Mouse (Mus musculus): ENCODE measurements around the gene Gm5127.

Gm5127 gene

DNA sequence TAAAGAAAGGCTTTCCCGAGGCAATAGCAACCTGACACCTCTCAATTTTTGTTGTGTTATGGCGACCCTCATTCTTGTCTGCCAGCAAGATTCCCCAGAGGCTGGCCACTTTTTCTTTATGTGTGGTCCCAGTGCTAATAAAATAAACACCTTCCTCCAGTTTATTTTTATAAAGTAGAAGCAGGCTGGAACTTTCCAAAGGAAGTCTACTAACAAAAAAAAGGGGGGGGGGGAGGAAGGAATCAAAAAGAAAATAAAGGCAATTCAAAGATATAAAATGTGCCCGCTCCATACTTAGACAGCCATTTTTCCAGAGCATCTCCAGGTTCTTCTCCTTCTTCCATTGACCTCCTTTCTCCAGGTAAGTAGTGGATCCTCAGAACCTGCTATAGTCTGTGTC is at the start of gene Gm5127:
Gene Gm5127, plus strand, starts transcription at position 301 of the 400 bp plus-strand sequence.
- in situ Hi-C loops (cut with MboI), result loop anchor here (25.0 kb wide), 1 partner anchor 179 kb away; no protein-coding TSS in a partner anchor

DNA sequence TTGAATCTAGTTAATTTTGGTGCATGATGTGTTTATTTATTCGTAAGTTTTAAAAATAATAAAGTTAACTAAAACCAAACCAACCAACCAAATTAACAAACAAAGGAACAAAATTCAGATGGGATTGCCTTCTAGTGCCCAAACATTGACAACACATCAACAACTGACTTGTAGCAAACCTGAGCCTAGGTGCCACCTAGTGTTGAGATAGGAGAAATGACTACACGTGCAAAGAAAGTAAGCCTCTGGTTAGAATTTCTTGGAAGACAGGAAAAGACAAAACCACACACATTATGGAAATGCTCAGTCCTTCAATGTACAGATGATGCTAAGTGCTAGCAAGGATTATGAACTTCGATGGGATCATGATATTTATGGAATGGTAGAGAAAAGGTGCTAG is 46.6 kb upstream of the Gm5127 start:
- in situ Hi-C loops (cut with MboI), result no loop called here

DNA sequence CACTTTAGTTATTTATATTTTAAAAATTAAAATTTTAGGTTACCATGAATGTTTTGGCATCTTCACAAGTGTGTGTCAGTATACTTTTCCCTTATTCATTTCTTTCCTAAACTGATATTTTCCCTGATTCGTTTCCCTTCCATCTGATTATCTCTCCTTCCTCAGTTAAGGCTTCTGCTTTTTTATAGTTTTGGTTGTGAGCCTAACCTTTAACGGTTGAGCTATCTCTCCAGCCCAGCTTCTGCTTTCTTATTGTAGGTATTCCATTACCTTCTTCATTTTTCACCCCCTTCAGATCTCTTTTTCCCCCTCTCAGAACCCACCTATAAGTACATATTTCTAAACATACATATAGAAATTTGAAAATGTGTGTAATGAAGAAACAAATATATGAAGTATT is 27.5 kb upstream of the Gm5127 start:
- in situ Hi-C loops (cut with MboI), result no loop called here

DNA sequence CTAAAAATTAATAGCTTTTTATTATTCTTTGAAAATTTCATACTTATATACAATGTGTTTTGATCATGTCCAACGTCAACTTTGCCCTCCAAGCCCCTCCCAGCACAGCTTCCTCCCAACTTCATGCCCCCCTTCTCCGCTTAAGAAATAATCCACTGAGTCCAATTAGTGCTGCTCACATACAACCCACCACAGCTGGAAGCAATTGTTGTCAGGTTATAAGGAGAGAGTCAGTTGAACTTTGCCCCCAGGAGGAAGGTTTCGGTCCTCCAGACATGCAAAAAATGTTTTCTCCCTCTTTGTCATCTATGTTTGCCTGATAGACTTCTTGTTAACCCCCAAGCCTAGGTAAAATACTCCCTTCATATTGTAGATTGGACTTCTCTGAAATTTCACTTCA is 4.0 kb upstream of the Gm5127 start:
- in situ Hi-C loops (cut with MboI), result loop anchor here (25.0 kb wide), 1 partner anchor 183 kb away; no protein-coding TSS in a partner anchor

DNA sequence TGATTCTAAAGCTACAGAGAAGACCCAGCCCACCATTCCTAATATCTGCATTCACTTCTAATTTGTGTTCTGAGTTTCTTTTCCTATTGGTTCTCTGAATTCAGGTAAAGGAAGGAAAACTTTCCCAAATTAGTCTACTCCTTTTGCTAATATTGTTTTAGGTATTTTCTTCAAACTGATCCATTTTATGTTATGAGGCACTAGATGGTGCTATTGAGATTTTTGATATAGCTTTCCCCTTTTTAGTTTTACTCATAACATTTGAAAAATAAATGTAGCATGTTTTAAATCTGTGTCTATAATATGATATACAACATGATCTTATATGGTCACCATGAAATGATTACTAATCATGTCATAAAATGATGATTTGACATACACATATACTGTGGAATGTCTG is 2.6 kb upstream of the Gm5127 start:
- in situ Hi-C loops (cut with MboI), result loop anchor here (25.0 kb wide), 1 partner anchor 182 kb away; no protein-coding TSS in a partner anchor

DNA sequence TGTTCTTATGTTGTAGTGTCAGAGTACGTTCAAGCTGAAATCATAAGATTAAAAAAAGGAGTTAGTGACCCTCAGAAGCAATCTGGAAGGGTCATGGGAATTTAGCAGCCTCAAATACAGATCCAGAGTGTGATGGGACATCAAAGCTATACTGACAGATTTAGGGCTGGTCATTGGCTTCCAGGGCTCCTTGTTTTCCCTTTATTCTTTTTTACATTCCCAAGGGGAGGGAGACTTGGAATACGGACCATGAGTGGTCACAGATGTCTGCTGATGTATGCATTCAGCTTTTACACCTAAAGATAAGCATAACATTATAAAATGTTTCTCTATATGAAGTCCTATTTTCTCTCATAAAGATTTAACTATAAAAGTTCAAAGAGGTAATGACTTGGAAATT is 789 bp upstream of the Gm5127 start:
- in situ Hi-C loops (cut with MboI), result loop anchor here (25.0 kb wide), 1 partner anchor 180 kb away; no protein-coding TSS in a partner anchor

DNA sequence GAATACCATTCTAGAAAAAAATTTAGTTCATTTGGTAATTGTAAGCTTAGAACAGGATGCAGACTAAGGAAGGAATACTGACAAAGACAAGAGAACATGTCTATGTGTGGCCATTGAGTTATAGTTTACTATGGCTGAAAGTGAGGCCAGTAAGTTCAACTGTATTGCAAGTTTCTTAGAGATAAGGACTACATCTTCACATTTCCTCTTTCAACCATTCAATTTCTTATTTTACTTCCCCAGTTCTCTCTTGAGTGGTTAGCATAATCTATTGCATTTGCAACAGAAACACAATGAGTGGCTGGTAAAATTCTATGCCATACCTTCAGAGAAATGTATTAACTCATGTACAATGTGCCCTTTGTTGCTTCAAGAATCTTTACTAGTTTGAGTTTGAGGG is 10.9 kb downstream of the Gm5127 start:
- in situ Hi-C loops (cut with MboI), result loop anchor here (25.0 kb wide), 1 partner anchor 168 kb away; no protein-coding TSS in a partner anchor

DNA sequence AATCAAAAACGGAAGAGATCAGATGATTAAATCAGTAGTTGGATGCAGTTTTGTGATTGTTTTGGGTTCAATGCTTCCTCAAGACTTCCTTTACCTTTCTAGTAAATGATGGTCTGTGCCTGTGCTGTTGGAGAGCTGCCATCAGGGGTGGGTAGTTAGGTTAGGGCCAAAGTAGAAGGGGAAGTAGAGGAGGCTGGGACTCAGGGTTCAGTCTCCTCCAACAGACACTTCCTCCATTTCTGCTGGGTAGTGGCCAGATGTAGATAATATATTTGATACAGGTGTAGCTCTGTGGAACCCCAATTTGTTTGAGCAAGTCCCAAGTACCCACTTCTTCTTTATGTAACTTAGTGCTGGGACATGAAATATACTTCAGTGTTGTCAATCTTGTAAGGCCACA is 12.9 kb downstream of the Gm5127 start:
- in situ Hi-C loops (cut with MboI), result loop anchor here (25.0 kb wide), 1 partner anchor 166 kb away; no protein-coding TSS in a partner anchor

DNA sequence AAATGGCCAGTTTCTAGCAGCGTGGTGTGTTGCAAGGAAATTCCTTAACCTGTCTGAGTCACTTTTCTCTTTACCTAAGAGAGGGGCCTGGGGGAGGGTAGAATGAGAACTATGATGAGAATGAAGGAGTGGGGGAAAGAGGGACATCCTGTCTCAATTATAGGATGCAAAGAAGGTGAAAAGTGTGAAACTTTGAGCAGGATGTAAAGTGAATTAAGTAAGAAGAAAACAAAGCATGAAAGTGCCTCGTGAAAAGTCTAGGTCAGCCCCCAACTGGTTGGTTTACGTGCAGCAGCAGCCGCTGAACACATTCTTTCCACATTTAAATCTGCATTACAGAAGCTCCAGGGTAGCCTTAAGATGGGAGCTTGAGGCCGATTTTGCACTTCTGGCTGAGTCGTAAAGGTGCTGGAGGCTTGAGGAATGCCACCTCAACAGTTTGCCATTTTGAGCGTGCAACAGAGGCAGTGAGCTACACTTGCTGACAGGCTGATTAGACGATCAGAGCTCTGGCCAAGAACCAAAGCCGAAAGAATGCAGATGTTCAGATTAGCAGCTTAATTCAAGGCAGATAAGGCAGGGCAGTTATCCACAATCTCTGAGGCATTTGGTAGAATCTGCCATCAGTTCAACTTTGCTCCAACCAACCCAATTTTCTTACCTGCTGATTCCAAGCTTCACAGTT is 19.7 kb downstream of the Gm5127 start:
- in situ Hi-C loops (cut with MboI), result no loop called here

DNA sequence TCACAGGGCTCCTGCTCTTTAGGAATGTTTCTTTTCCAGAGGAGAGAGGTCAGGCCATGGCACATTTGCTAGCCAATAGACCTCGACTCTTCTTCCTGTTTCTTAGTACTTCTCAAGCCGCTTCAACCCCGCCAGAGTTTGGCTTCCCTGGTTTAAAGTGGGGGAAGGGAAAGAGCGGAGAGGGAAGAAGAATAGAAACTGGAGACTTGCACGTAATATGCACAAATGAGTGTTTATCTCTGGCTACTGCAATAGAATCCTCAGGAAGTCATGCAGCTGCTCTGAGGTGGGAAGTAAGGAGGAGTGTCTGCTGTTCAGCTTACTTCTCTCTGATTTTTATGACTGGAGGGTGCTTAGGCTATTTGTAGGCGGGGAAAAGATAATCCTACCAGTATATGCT is 20.4 kb downstream of the Gm5127 start, which contains the start of gene Cysltr1:
Gene Cysltr1, minus strand, starts transcription at position 294 of the 400 bp plus-strand sequence.
- in situ Hi-C loops (cut with MboI), result no loop called here

DNA sequence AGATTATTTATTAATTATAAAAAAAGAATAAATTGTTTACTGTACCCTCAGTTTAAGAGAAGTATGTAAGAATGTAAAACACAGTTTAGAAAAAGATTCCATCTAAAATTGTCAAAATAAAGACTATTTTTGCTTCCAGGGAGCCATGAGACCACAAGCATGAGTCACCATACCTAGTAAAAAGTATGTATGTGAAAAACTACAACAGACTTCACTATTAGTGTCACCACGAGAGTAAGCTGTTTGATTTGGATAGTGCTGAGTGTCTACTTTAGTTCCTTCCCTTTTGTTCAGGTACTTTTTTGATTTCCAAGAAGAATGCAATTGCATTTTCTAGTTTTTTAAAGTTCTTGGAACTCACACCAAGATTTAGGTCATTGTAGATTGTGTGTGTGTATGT is 39.5 kb downstream of the Gm5127 start:
- in situ Hi-C loops (cut with MboI), result no loop called here

DNA sequence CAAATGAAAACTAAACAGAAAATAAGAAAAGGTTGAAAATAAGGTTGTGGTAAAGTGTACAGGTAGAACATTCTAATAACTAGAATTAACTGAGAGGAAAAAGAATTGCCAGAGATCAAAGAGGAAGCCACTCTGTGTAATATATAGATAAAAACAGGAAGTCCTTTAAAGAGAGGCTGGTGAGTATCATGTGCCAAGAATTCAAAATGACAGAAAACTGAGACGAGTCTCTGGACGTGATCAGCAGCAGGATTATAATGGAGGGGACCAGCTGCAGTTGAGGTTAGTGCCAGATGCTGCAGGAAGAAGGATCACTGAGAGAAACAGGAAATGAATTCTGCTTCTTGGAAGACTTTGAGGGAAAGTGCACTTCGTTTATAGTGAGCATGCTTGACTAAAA is 40.7 kb downstream of the Gm5127 start:
- in situ Hi-C loops (cut with MboI), result no loop called here

DNA sequence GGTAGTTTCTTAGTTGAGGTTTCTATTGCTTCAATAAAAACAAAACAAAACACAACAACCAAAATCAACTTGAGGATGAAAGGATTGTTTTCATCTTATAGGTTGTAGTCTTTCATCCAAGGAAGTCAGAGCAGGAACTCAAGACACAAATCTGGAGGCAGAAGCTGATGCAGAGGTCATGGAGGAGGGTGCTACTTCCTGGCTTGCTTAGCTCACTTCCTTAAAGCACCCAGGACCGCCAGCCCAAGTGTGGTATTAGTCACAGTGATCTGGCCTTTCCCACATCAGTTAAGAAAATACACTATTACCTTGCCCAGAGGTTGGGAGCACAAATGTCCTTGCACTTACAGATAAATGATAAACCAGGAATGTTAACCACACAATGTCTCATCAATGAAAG is 45.5 kb downstream of the Gm5127 start:
- in situ Hi-C loops (cut with MboI), result no loop called here

DNA sequence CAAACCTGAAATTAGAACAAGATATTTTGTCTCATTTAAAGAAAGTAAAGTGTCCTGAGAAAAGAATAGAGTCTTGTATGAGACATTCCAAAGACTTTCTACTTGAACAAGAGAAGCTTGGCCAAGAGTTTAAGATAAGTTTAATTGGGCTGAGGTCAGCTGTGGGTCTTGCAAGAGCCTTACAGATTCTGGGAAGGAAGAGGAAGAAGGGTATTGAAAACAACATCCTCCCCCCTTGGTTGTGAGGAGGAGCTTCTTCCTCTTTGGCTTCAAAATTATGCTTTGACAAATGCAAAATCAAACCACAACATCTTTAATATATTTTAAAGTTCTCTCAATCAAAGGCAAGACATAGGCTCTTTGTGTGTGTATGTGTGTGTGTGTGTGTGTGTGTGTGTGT is 50.6 kb downstream of the Gm5127 start:
- in situ Hi-C loops (cut with MboI), result no loop called here

DNA sequence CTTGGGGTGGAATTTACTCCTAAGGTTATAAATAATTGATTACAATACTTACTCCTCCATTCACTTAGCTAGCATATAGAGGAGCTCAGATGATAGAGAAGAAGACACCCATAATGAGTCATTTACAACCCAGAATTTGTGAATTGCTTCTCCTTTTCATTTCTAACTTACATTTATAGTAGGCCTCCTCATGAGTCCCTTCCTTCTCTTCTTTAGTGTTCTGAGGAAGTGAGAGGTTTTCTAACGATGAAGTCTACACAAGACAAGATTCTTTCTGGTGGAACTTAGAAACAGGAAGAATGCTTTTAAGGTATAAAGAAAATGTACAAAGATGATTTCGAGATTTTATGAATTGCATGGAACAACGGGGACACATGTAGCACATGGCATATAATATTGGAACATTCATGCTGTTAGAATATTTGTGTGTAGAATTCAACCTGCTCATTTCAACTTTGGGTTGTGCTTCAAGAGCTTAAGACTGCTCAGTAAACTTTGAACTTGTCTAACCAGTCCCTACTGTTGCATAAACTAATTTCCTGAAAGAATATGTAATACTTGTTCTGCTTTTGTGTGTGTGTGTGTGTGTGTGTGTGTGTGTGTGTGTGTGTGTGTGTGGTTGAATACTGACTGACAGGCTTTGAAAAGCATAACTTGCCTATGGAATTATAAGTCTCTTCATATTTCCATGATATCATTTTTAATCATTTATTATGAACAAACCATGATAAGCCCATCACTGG is 52.0 kb downstream of the Gm5127 start:
- in situ Hi-C loops (cut with MboI), result no loop called here

DNA sequence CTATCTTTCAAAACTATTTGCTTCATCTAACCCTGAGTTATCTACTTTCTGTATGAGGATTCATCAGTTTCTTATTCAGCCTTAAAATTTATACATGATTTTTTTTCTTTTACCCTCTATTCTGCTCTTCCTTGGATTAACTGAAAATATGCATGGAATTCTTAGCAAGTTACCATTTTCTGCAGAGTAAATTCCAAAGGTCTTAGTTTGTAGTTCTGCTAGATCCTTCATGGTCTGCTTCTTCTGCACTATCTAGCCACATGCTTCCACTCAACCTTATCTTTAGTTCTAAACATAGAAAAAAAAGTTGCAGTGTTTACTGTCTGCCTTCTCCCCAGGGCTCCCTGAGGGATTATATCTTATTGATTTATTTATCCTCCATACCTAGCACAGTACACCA is 79.1 kb downstream of the Gm5127 start:
- in situ Hi-C loops (cut with MboI), result no loop called here

DNA sequence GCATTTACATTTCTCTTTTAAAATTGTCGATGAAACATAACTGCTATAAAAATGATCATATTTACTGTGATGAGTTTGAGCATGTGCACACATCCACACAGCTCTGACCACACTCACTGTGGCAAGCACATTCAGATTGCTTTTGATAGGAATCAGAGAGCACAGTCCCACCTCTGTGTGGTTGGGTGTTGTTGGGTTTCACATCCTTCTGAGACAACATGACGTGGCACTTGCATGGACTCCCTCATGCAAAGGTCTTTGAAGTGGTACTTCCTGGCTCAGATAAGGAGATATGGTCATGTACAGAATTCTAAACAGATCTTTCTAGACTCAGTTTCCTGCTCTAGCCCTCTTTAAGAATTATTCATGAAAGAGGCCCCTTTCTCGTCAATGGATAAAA is 121.6 kb downstream of the Gm5127 start:
- in situ Hi-C loops (cut with MboI), result no loop called here

DNA sequence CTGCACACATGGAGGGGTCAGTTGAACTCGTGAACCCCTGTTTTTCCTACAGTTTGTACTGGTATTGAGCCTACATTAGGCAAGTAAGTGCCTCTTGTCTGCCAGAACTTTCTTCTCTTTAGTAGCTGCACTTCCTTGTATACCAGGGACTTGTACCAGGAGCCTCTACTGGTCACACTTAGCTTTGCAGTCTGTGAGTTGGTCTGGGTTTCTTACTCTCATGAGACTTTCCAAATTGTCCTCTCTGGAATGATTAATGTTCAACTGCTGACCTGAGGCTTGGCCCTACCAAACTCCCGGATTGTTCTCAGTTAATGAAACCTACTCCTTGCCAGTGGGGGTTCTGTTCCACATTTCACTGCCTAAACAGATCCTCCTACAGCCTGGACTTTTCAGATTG is 134.2 kb downstream of the Gm5127 start:
- in situ Hi-C loops (cut with MboI), result no loop called here

DNA sequence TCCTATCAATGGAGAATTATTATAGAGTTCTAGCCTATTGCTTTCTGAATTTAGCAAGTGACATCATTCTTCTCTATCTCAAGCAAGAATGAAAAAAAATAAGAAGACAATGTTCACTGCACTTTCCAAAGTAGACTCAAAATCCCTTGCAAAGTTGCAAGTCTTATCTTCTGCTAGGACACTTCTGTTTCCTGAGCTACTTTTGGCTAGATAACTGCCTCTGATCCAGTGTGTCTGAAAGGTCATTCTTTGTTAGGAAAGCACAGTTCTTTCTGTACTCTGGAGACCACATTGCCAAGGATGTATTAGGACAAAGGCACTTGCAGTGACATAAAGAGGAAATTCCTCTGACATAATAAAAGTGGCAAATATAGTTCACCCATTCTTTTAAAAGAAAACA is 159.3 kb downstream of the Gm5127 start:
- in situ Hi-C loops (cut with MboI), result no loop called here

DNA sequence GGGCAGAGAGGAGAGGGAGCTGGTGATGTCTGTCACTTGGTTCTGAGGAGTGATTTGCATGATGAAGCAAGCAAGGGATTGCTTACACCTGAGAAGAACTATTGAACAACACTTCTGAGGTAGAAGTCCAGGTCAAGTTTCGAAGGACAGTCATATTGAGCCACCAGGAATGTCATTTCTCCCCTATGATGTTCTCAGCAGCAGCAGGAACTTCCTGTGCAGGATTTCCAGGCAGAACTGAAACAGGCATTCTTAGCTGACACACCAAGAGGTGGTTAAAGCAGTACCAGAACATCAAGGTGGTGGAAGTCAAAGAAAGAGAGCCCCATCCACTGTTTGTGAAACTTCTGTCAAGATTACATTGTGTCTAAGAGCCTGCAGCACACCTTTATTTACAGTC is 172.3 kb downstream of the Gm5127 start:
- in situ Hi-C loops (cut with MboI), result loop anchor here (25.0 kb wide), 1 partner anchor 168 kb away; the partner anchor contains the start of gene Gm5127

All from mature B cell (primary cell).